Mouse (Mus musculus): Measurements from ENCODE around the gene Cep68.

The Cep68 gene

DNA sequence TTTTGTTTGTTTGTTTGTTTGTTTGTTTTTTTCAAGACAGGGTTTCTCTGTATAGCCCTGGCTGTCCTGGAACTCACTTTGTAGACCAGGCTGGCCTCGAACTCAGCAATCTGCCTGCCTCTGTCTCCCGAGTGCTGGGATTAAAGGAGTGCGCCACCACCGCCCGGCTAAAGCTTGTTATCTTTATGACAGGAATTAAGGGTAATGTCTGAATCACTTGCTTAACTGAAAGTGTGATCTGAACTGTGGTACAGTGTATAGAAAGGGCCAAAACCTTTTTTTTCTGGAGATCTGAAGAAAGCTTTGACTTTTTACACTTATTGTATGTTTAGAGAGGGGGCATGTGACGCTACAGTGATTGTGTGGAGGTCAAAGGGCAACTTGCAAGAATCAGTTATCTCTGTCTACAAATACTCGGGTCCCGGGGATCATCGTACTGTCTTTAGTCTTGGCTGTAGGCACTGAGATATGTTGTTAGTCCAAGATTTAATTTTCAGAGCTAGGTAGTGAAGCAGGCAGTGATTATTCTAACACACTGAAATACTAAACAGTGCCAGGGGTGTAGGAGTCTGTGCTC, 44.3 kb downstream of the Cep68 start:
- DNase-seq (ENCODE audit: low read depth, low spot score) = no peak

DNA sequence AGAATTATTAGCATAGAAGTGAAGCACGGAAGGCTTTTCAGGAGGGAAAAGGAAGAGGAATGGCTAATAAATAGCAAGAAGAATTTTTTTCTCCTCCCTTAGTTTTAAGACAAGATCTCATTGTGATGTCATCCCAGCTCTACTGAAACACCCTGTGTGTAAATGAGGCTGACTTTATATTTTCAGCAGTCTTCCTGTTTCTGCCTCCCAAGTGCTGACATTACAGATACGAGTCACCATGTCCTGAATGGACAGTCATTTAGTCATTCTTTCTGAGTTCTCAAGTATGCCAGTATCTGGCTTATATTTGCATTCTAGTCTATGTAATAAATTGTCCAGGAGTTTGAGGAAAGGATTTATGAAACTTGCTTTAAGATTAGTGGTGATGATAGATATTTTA, 44.9 kb downstream of the Cep68 start:
- no peak for DNase-seq (ENCODE audit: low read depth, low spot score)

DNA sequence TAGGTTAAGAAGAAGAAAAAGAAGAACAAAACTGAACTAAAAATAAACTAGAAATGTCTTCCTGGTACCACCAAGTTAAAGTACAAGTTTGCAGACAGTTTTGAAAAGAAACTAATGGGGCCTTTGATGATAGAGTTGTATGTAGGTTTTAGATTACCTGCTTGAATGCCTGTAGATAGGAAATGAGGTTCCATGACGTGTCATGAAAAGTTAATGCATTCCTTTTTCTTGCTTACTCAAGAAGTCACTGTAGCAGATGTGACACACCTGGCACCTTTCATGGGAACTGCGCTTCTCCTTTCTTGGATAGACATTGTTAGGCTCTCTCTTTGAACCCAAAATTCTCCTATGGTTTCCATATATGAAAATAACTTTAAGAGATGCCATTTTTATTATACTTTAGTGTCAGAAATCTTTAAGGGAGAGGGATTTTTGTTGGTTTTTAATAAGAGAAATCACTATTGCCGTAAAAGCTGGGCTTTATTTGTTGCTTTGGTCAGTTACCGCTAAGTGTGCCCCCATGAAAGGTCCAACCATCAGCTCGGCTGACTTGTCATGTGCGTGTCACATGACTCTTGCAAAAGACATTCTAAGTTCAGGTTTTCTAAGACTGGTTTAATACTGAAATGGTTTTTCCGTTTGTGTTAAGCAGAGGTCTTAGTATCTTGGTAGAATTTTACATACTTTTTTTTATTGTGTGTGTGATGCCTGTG, 46.8 kb downstream of the Cep68 start:
- no peak for DNase-seq (ENCODE audit: low read depth, low spot score)

DNA sequence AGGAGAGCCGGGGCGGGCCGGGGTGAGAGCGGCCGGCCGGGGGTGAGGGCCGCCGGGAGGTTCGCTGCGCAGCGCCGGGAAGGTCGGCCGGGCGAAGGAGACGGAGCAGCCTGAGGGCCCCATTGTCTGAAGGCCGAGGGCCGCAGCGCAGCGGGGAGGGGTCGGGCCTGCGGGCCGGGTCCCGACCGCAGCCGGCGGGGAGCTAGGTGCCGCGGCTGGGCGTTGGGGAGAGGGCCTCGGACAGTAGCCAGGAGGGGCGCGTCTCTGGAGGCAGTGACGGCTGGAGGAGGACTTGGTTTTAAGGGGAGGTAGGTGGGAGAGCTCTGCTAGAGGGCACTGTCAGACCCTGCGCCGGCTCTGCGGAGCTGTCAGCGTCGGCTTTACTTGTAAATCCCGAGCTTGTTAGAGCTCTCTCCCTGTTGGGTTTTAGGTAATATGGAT, 47.5 kb downstream of the Cep68 start:
- DNase-seq (ENCODE audit: low read depth, low spot score) = peak; percentile 25

DNA sequence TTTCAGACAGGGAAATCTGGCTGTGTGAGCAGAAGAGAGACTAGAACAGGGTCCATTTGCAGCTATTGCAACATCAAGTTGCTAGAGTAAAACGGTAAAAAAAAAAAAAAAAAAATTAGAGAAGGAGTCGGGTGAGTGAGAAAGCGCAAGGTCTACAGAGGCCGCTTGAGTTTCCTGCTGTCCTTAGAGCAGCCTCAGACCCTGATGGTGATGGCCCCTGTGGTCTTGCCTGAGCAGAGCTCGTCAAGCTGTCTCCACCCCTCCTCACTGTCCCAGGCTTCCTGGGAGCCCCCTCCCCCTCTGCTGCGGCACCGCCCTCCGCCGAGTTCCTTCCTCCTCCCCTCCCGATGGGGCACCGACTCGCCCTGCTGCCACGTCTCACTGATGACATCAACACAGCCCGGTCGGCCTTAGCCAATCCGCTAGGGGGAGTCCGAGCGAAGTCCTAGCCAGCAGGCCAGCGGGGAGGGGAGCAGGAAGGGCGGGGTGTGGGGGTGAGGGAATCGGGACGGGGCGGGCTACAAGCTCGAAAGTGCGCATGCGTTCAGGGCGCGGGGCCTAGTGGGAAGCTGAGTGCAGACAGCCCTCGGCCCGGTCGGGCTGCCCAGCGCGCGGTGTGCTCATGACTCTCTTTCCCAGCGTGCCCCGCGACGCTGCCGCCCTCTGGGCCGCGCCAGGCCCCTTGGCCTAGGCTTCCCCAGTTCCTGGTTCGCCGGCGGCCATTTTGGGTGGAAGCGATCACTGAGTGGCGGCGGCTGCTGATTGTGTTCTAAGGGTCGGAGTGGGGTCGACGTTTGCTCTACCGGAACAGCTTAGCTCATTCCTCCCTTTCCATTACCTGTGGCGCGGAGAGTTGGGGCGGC, 48.3 kb downstream of the Cep68 start, which contains the start of gene Rab1a:
TSS of gene Rab1a (plus strand) at position 720 of the 863 bp plus-strand sequence.
- DNase-seq (ENCODE audit: low read depth, low spot score) = peak; percentile 100

DNA sequence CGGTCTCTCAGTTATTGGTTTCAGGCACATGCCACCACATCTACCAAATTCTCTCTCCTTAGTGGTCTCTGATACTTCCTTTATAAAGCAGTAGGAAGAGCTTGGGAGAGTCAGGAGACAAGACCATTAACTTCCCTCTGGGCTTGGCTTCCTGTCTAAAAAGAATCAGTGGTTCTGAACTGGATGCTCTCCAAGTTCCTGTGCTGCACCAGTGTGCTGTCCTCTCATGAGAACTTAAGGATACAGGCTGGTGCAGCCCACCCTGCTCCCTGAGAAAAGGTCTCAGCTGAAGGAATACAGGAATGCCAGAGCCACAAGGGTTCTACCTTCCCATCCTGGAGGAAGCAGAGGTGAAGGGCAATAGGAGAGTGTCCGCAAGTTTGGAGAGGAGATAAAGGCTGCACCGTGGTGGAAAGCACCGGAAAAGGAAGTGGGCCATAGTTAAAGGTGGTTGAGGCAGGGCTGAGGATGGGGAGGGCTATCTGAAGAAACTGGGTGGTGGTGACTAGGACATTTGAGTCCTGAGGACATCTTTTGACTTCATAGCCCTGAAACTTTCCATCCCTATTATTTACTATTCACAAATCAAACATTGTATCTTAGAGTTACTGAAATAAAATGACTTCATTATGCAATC, 56.0 kb downstream of the Cep68 start:
- no peak for DNase-seq (ENCODE audit: low read depth, low spot score)

DNA sequence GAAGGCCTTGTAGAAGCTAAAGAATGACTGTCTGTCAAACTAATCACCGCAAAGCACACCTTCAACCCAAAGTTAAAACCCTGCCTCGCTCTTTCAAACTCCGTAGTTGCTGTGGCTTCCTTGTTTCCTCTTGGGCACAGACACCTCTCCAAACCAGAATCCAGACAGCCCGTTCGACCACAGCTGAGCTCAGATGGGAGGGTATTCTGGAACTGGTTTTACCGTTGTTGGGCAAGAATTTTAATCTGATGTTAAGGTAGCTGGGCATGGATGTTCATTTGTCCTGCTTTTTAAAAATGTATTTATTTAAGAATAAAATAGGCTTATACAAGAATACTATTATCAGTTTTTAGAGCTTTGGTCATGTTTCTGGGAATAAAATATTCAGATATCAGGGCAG, 62.0 kb downstream of the Cep68 start:
- no peak for DNase-seq (ENCODE audit: low read depth, low spot score)
